Mouse (Mus musculus) retina, embryonic 14.5 days (tissue): Measurements from ENCODE around the gene Fbxo45.
A peak's percentile ranks its signal among the peaks of the same experiment; 100 is the strongest.
"Not testable (repeated sequence)": the region's sequence is repeated elsewhere in the genome, so short reads cannot be mapped to it uniquely, and the experiment has no call there.

Source experiments
- DNase-seq: peaks from one replicate; pipeline ENCODE4 v3.0.0-alpha.2; 2015; ENCODE audit warnings: low spot score

Fbxo45 gene

DNA sequence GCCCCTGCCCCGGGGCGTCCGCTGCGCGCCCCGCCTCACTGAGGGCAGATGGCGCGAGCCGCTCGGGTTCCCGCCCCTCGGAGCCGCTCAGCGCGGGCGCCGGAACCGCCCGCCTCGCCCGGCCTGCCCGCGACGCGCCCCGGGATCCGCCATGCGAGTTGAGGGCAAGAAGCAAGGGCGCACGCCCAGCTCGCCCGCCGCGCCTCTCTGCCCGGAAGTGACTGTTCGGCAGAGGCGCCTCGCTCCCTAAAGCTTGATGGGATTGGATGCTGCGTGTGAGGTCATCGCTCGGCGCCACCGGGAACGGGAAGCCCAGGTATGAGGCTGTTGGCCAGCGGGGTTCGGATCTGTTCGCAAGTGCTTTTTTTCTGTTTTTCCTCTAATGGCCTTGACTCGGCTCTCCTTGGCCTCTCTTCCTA lies at the start of gene Fbxo45, which contains the start of gene Wdr53:
TSS of gene Fbxo45 (minus strand) at position 207 of the 419 bp plus-strand sequence.
TSS of gene Wdr53 (plus strand) at position 276 of the 419 bp plus-strand sequence.
- peak; percentile 95 for DNase-seq

DNA sequence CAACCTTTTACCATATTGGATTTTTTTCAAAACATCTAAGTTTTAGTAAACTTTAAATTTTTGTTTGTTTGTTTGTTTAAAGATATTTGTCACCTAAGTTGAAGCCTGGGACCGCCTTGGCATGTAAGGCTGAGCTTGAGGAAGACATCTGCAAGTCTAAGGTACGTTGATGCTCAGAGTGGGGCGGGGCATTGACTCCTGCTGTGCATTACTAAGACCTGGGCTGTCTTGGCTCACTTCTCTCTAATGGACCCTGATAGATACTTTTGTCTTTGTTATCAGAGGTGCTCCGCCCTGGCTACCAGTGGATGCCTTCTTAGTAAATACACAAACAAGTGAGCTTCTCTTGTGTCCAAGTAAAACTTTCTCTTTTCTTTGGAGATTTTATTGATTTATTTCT lies 44.9 kb upstream of the Fbxo45 start:
- no peak for DNase-seq

DNA sequence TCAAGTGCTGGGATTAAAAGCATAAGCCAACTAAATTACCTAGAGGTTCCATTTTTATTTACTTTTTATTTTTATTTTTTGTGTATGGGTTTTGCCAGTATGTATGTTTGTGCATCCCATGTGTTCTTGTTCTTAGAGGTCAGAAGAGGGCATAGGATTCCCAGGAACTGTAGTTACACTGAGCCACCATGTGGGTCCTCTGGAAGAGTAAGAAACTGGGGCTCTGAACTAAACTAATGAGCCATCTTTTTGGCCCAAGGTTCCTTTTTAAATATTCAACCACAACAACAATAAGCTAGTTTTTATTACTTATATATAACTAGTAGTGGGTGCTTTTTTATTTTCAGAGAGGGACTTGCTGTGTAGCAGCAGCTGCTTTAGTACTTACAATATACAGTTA lies 35.6 kb upstream of the Fbxo45 start:
- no peak for DNase-seq

DNA sequence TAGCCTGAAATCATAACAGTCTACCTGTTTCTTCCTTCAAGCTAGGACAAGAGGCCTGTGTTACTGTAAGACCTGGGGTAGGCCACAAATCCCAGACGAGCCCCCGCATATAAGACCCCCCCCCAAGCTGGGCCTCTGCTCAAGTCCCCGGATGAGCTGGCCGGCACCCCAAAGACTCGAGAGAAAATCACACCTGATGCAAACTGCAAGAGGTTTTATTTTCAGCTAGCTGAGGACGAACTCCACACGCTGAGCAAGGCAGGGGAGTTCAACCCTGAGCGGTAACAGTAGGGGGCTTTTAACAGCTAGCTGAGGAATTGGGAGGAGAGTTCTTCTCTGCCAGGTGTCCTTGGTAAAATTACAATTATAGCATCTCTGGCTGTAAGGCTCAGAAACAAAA lies 33.3 kb upstream of the Fbxo45 start:
- DNase-seq: no peak

DNA sequence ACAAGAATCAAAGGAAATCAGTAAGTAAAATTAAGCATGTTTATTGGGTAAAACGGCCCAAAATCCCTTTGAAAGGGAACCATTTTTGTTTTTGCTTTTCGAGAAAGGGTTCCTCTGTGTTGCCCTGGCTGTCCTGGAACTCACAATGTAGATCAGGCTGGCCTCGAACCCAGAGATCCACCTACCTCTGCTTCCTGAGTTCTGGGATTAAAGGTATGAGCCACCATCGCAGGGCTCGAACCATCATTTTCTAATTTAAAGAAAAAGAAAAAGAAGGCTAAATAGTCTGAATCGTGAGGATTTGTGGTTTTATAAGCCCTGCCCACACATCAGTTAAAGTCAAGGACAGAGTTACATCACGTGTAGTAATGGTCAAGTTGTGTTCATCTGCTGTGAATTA lies 31.4 kb upstream of the Fbxo45 start:
- no peak for DNase-seq

DNA sequence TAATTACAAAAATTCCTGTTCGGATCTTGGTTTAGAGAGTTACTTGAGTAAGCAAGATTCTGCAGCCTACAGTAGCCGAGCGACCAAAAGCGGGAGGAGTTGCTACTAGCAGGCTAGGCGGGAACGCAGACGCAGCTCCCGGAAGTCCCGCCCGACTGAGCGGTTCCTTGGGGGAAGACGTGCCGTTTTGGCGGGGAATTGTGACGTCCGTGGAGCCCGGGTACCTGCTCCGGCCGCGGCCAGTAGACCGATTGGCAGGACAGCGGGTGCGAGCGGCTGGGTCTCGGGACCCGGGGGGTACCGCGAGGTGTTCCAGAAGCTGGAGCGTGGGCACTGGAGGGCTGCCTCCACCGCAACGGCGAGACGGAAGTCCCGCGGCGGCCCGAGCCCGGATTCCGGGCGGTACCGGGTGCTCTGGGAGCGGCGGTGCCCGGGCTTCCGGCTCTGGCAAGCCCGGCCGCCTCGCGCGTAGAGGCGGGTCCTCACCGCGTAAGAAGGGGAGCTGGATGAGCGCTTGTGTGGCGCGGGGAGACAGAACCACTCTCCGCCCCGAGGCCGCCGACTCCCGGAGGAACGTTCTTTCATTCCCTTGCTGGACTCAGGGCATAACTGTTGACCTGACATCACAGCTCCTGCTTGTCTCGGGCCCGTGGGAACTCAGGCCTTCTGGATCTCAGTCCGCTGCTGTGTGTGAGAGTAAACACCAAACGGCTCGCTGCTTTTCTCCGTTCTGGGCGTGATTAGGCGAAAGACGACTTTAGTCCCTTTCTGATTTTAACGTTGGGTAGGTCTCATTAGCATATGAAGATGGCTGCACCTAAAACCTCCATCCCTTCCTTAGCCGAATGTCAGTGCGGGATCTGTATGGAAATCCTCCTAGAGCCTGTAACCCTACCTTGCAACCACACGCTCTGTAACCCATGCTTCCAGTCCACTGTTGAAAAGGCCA lies 30.6 kb upstream of the Fbxo45 start, which contains the start of gene Rnf168:
TSS of gene Rnf168 (plus strand) at position 152 of the 949 bp plus-strand sequence.
- DNase-seq: peak; percentile 88

DNA sequence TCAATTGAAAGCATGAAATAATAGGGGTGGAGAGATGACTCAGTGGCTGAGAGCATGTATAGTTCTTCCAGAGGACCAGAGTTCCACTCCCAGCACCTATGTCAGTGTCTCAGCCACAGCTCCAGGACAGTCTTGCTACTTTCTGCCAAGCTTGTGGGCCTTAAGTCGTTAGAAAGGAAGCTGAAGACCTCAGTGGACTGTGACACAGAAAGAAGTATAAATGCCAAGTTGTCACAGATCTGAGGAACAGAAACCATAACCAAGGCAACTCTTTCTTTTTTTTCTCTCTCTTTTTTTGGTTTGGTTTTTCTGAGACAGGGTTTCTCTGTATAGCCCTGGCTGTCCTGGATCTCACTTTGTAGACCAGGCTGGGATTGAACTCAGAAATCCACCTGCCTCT lies 28.9 kb upstream of the Fbxo45 start:
- no peak for DNase-seq

DNA sequence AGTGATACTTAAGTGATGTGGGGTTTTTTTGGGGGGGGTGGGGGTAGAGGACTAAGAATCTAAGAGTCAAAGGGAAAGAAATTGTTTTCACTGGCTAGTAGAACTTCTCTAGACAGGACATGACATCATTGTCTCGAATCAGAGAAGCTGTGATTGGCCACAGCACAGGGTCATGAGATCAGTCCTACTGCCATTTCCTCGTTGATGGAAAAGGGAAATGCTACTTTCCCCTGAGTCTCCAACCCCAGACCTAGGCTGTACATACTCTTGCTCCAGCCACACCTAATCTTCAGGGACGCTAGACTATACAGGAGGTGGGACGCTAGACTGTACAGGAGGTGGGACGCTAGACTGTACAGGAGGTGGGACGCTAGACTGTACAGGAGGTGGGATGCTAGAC lies 28.1 kb upstream of the Fbxo45 start:
- DNase-seq: no peak

DNA sequence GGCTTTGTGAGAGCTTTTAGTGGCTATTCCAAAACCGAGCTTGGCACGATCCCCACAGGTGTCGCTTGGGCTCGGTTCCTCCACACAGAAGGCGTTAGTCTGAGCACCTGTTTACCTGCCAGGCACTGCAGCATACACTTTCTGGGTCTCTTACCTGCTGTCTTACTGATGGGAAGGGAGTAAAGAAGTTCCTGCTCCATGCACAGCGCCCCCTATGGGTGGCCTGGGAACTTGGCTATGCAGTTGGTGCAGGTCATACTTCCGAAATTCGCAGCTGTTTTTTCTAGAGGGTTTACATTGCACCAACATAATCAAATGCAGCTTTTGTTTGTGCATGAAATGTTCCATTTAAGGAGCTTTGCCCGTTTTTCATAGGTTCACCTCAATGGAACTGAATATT lies 26.4 kb upstream of the Fbxo45 start:
- peak; percentile 36 for DNase-seq

DNA sequence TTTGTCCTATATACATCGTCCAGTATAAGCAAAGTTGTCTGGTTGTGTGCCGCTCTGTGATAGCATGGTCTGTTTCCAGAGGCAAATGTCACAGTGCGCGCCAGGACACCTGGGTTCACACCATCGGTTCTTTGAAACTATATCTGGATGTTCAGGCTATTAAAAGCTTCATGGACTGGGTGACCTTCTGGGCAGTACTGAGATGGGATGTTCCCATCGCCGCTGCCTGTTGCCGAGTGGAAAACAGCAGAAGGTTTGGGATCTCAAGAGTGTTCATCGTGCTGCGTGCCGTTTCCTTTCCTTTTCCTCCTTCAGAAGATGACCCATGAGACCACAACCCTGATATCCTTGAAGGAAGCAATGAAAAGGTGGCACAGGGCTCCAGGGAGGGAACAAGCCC lies 24.3 kb upstream of the Fbxo45 start, which contains the start of gene Smco1:
TSS of gene Smco1 (plus strand) at position 178 of the 400 bp plus-strand sequence.
- DNase-seq: no peak

DNA sequence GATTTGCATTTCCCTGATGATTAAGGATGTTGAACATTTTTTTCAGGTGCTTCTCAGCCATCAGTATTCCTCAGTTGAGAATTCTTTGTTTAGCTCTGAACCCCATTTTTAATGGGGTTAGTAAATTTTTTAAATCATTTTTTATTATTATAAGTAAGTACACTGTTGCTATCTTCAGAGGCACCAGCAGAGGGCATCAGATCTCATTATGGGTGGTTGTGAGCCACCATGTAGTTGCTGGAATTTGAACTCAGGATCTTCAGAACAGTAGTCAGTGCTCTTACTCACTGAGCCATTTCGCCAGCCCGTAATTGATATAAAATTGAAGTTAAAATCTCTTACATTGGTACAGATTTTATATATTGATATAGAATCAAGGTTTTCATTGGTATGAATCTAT lies 17.3 kb upstream of the Fbxo45 start:
- DNase-seq: not testable (repeated sequence)

DNA sequence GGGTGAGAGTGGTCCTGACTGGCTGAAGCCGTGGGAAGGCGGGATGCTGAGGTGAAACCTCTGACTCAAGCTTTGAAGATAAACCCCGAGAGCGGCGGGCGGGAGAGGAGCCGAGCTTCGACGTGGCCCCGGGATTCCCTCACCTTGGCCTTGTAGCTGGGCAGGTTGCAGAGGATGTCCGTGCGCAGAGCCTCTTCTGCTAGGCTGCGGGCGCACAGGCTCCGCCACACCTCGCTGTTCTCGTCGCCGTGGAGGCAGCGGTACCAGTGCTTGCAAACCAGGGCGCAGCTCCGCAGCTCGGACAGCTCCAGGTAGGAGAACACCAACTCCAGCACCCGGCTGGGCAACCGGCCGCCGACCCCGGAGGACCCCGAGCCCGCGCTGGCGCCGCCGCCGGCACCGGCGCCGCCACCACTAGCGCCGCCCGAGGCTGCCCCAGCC lies 587 bp downstream of the Fbxo45 start:
- peak; percentile 49 for DNase-seq

DNA sequence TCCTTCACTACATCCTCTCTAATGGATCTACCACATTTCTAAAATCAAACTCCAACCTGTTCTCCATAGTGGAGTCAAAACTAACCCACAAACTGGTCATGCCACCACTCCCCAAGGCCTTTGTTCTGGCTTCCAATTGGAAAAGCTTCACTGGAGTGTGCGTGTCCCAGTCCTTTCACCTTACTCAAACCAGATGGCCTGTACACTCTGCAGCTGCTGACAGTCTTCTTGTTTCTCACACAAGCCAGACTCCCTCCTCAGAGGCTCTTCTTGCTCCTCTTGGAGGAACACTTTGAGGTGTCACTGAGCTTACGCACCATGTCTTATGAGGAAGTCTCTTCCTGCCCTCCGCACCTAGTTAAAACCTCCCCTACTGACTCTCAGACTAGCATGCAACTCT lies 3.1 kb downstream of the Fbxo45 start:
- DNase-seq: no peak

DNA sequence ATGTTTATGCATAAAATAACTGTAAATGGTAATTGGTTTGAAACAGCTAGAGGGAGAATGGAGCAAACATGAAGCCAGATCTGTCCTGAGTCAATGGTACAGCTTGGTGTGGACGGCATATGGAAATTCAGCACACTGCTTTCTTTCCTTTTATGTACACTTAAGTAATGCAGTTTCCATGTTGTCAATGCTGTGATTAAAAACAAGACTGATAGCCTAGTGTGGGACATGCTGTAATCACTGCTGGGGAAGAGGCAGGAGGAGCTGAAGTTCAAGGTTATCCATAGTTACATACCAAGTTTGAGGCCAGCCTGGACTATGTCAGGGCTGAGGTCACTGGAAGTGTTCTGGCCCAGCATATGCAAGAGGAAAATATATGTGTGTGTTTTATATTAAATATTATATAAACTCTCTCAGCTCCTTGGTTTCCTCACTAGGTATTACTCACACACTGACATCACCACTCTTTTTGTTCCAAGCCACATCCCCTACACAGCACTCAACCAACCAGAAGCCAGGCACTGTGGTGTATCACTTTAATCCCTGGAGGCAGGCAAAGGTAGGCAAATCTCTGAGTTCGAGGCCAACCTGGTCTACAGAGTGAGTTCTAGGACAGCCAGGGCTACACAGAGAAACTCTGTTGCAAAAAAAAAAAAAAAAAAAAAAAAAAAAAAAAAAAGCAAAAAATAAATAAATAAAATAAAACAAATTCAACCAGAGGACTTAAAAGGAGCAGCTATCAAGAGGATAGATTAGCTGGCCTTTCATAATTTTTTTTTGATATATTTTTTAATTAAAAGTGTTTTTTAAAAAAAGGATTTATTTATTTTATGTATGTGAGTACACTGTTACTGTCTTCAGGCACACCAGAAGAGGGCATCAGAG lies 7.3 kb downstream of the Fbxo45 start:
- no peak for DNase-seq

DNA sequence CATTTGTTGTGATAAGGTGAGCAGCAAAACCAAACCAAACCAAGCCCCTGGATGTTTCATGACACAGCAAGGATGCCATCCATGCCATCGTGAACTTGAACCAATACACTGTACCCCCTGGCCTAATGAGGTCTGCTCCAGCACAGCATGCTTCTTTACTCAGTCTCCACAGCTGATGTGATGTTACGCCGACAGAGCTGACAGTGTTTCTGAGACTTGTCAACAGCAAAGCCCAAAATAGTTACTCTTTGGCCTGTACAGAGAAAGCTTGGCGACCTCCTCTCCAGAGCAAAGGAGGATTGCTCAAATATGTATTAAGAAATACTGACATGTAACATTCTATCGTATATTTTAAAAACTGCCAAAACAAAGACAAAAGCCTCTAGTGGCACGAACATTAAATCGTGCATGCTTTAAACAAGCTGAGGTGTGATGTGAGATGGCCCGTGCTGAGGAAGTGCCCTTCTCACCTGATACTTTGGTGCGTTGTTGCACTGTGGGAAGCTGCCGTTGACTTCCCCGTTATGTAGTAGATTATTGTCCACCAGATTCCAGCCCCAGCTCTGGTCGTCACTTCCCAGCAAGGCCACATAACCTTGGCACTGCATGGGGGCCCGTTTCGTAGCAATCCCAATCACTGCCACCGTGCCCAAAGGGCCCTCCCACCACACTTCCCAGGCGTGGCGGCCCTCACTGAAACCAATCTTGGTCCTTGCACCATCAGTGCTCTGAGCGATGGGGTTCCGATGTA lies 8.9 kb downstream of the Fbxo45 start:
- DNase-seq: no peak

DNA sequence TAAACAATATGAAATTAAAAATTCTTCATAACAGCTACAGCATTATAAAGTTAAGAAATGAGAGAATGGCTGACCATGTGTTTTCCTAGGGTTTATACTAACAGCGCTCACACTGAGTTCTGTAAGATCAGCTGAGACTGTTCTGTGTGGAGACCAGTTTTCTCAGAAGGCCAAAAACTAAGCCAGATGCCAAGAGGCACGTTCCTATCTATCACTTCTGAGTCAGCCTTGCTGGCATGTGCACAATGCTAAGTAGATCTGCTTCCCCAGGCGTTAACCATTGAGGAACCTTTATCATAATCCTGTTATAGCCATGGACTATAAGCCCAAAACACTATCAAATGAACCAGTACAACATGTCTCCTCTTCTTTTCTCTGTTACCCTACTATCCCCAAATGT lies 14.9 kb downstream of the Fbxo45 start:
- DNase-seq: not testable (repeated sequence)

DNA sequence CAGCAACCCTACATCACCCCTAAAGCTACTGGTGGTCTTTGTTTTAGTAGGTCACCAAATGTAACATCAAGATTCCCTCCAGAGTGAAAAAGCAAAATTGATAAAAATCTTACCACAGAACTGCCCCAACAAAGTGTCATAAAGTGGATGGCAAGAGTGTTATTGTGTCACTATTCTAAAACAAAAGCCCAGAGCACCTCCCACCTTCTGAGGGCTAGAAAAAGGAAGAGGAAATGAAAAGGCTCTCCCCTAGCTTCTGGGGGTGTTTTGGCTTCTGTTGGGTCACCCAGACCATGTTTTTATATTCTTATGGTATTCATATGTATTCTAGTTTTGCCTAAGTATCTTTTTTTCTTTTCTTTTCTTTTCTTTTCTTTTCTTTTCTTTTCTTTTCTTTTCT lies 24.6 kb downstream of the Fbxo45 start:
- no peak for DNase-seq

DNA sequence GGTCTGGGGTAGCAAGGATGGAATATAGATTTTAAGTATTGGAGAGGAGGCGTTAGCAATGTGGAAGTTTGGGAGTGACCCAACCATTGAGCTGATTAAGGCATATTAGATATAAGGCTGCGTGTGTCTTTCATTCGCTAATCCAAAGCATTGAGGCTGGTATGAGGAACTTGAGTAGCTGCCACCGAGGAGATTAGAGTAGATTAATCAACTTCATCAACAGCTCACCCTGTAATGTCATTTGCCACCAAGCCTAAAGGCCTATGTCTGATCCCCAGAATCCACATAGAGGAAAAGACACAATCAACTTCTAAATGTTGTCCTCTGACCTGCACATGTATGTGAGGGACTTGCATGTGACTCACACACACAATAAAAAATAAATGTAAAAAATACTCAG lies 25.2 kb downstream of the Fbxo45 start:
- no peak for DNase-seq

DNA sequence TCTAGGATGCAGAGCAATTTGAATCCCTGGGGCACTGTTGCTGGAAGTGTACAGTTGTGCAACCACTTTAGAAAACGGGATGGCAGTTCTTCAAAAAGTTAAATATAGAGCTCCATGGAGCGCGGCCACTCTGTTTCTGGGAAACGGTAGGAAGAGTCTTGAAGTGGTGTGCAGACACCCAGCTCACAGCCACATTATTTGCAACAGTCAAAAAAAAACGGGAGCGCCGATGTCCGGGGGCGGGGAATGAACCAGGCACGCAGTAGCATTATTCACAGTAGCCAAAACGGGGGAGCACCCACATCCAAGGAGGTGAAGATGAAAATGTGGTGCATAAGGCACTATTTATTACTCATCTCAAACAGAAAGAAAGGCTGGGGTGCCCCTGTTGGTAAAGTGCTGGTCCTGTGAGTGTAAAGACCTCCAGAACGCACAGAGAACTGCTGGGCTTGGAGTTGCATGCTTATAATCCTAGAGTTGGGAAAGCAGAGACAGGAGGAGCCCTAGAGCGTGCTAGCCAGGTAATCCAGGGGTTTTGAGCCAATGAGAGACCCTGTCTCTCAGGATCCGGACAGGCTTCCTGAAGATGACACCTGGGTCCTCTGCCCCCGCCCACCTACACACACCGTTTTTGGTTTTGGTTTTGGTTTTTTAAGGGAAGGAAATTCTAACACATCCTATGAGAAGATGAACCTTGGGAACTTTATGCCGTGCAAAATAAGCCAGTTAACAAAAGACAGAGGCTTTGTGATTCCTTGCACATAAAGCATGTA lies 32.0 kb downstream of the Fbxo45 start:
- DNase-seq: no peak

DNA sequence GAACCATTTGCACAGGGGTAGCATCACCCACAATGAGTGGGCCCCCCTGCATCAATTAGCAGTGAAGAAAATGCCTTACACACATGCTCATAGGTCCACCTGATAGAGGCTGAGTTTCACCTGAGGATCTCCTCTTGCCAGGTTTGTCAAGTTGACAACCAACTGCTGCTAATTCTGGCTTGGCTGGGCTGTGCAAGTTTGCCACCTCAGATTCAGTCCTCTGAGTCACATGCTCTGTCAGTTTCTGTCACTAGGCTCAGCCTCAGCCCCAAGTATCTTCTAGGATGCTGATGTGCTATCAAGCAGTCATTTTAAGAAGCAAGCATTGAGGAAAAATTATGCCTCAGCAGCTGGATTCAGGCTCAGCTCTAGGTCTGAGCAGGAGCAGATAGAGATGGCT lies 32.8 kb downstream of the Fbxo45 start:
- DNase-seq: no peak

DNA sequence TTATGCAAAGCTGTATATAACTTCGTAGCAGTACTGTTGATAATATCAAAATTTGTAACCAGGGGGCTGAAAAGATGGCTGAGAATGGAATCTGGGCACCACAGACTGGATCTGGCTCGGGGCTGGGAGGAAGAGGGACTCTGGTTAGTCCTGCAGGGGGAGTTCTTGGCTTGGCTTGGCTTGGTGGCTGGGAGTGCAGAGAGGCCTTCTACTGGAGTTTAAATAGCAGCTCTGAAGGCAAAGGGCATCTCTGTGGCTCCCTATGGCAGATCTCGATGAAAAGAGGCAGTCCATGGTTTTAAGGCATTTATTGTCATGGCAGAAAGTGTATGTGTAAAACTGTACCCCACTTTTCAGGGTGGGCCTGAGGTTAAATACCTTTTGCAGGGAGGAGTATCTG lies 42.1 kb downstream of the Fbxo45 start:
- DNase-seq: peak; percentile 14
